Mouse (Mus musculus) retina, embryonic 14.5 days (tissue): ENCODE data around the gene Gucy2g.
"Not testable (repeated sequence)": the region's sequence is repeated elsewhere in the genome, so short reads cannot be mapped to it uniquely, and the experiment has no call there.

ENCODE experiments used
- DNase-seq: peaks from one replicate; pipeline ENCODE4 v3.0.0-alpha.2; 2015; ENCODE audit warnings: low spot score

Gucy2g gene

GRCm38 (mm10) chr19:55162271-55162670 is 78.8 kb downstream of the Gucy2g start:
- DNase-seq: no peak

GRCm38 (mm10) chr19:55159826-55160225 is 81.2 kb downstream of the Gucy2g start:
- no peak for DNase-seq

- no peak for DNase-seq
Observed at GRCm38 (mm10) chr19:55158606-55159005, 82.4 kb downstream of the Gucy2g start.

GRCm38 (mm10) chr19:55157029-55157428 is 84.0 kb downstream of the Gucy2g start:
- no peak for DNase-seq

- DNase-seq: no peak
Observed at GRCm38 (mm10) chr19:55152983-55153382, 88.1 kb downstream of the Gucy2g start.

- not testable (repeated sequence) for DNase-seq
Observed at GRCm38 (mm10) chr19:55152274-55152673, 88.8 kb downstream of the Gucy2g start.

GRCm38 (mm10) chr19:55149646-55150045 is 91.4 kb downstream of the Gucy2g start:
- DNase-seq: no peak

- DNase-seq: no peak
Observed at GRCm38 (mm10) chr19:55148109-55148508, 92.9 kb downstream of the Gucy2g start.
